Mouse (Mus musculus) natural killer cell, adult 2 months (primary cell): ENCODE results near the gene Pcgf2.
A peak's percentile ranks its signal among the peaks of the same experiment; 100 is the strongest.
"Not testable (repeated sequence)": the region's sequence is repeated elsewhere in the genome, so short reads cannot be mapped to it uniquely, and the experiment has no call there.

Experiments
- DNase-seq, 2 experiments: peaks; one replicate each; pipeline ENCODE4 v3.0.0; 2022; ENCODE audit warnings: low spot score in 2 of 2

Gene Pcgf2

GRCm38 (mm10) chr11:97653376-97653775 lies 46.9 kb downstream of the Pcgf2 start:
- not testable (repeated sequence) for DNase-seq

- no peak for DNase-seq
Observed at GRCm38 (mm10) chr11:97650341-97650740, 50.0 kb downstream of the Pcgf2 start.

DNA sequence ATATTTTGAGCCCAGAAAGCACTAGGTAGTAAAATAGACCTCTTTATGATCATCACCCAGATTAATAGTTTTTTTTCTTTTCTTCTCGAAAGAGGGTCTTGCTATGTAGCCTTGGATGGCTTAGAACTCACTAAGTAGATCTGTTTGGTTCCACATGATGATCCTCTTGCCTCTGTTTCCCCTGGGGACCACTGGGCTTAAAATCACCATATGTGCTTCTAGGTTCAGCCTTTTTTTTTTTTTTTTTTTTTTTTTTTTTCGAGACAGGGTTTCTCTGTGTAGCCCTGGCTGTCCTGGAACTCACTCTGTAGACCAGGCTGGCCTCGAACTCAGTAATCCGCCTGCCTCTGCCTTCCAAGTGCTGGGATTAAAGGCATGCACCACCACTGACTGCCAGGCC lies 51.8 kb downstream of the Pcgf2 start:
- DNase-seq, result not testable (repeated sequence)

- DNase-seq, result peak; percentile 55 to 75
Observed at GRCm38 (mm10) chr11:97644834-97645233, 55.5 kb downstream of the Pcgf2 start.

DNA sequence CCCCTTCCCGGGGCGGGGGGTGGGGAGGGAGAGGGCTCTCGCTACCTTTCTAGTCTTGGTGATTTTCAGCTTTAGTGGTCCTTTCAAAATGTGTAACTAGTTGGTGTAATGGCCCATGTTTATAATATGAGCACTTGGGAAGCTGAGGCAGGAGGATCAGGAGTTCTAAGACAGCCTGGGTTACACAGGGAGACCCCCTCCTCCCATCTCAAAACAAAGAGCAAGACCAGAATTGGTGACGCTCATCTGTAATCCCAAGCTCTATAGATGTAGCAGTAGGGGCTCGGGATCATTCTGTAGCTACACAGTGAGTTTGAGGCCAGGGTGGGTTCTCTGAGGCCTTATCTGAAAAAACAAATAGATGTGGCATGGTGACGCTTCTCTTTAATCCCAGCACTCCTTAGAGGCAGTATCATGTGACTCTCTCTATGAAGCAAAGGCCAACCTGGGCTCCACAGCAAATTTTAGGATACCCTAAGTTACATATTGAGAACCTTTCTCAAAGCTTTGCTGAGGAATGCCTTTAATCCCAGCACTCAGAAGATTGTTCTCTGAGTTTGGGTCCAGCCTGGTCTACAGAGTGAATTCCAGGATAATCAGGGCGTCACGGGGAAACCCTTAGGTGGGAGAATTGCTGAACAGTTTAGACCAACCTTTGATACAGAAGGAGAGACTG lies 56.8 kb downstream of the Pcgf2 start:
- no peak for DNase-seq

GRCm38 (mm10) chr11:97642746-97643145 lies 57.6 kb downstream of the Pcgf2 start:
- DNase-seq, result no peak

GRCm38 (mm10) chr11:97641668-97642067 lies 58.6 kb downstream of the Pcgf2 start:
- no peak for DNase-seq
